Mouse (Mus musculus) myocyte (in vitro differentiated cells): Measurements from ENCODE around the gene Creb1.

Experiments
- CEBPB ChIP-seq: IDR thresholded peaks from 2 replicates; pipeline ENCODE4 v1.6.1; 2011; ENCODE audit warnings: mild to moderate bottlenecking, moderate library complexity; ENCODE audit not compliant: poor library complexity, insufficient read depth, severe bottlenecking
- MAX ChIP-seq: IDR thresholded peaks from one replicate; pipeline ENCODE4 v1.6.1; 2011; ENCODE audit warnings: low read depth, mild to moderate bottlenecking, control low read depth
- MYOD1 ChIP-seq, 3 experiments: IDR thresholded peaks; one replicate each; pipeline ENCODE4 v1.6.1; 2011; ENCODE audit warnings: control low read depth in 2 of 3, low read depth in 2 of 3, mild to moderate bottlenecking in 2 of 3, moderate library complexity in 1 of 3; ENCODE audit not compliant: insufficient read length in 2 of 3, control insufficient read depth in 1 of 3
- POLR2A ChIP-seq: IDR thresholded peaks from one replicate; pipeline ENCODE4 v1.6.1; 2011; ENCODE audit warnings: low read depth, mild to moderate bottlenecking, control low read depth, moderate library complexity; ENCODE audit not compliant: insufficient read length
- TCF12 ChIP-seq: IDR thresholded peaks from one replicate; pipeline ENCODE4 v1.6.1; 2011; ENCODE audit warnings: mild to moderate bottlenecking, control low read depth; ENCODE audit not compliant: poor library complexity, insufficient read depth, severe bottlenecking
- USF1 ChIP-seq: IDR thresholded peaks from one replicate; pipeline ENCODE4 v1.6.1; 2011; ENCODE audit warnings: low read depth, mild to moderate bottlenecking, control low read depth, moderate library complexity

DNA sequence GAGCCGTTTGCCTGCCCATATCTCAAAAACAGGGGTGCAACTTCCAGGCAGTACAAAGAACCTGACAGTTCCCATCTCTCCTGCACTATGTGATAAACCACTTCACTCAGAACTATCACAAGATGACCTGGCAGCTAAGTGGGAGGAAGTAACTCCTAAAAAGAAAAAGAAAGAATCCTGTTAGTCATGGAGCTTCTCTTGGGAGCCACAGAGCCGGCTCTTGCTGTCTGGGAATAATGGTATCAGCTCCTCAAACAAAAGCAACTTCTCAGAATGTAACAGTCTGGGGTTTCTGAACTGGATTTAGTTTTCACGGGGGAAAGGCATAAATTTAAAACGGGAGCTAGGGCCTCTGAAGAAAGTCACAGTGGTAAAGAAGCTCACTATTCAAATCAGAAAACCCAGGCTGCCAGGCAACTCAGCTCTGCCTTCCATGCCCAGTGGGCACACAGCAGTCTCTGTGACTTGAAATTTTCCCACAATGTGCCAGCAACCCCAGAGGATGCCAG is 43.9 kb upstream of the Creb1 start:
- TF ChIP-seq MYOD1 (IDR thresholded peaks at IDR 0.05; ENCODE audit: control insufficient read depth in 1 of 3, insufficient read length in 2 of 3, low read depth in 2 of 3): no peak
- TF ChIP-seq MAX: no peak
- no peak for TF ChIP-seq POLR2A
- TF ChIP-seq USF1: no peak
- no peak for TF ChIP-seq CEBPB
- TF ChIP-seq TCF12: no peak
